Mouse (Mus musculus) limb, embryonic 13.5 days (tissue): Measurements from ENCODE around the gene Bckdhb. TPM values are rescaled to one million over a fixed set of nuclear protein-coding genes. Genes with fewer than 3 reads are reported as not detected.
"Not testable (repeated sequence)": the region's sequence is repeated elsewhere in the genome, so short reads cannot be mapped to it uniquely, and the experiment has no call there.

ENCODE experiments used
- ATAC-seq: fragments of 200-750 bp; cut with Nextera tagmentation; 2 replicates; pipeline ENCODE4 v1.8.0; 2017; ENCODE audit warnings: low read depth, moderate number of reproducible peaks, moderate TSS enrichment; ENCODE audit not compliant: low FRiP score
- H3K27ac ChIP-seq: fragments of 300-500 bp; sonication (generic); 2 replicates; pipeline ENCODE4 v1.5.1; 2015; ENCODE audit warnings: inconsistent platforms, mild to moderate bottlenecking, moderate library complexity
- H3K27me3 ChIP-seq: fragments of 300-500 bp; sonication (generic); 2 replicates; pipeline ENCODE4 v1.6.1; 2015; ENCODE audit warnings: mild to moderate bottlenecking, inconsistent platforms
- H3K36me3 ChIP-seq: fragments of 300-500 bp; sonication (generic); 2 replicates; pipeline ENCODE4 v1.6.1; 2015; ENCODE audit warnings: inconsistent platforms, mild to moderate bottlenecking, moderate library complexity
- H3K4me1 ChIP-seq: fragments of 300-500 bp; sonication (generic); 2 replicates; pipeline ENCODE4 v1.6.1; 2015; ENCODE audit warnings: inconsistent platforms
- H3K4me2 ChIP-seq: fragments of 300-500 bp; sonication (generic); replicated peaks from 2 replicates; pipeline ENCODE4 v1.6.1; 2015; ENCODE audit warnings: inconsistent platforms, mild to moderate bottlenecking, moderate library complexity
- H3K4me3 ChIP-seq: fragments of 300-500 bp; sonication (generic); 2 replicates; pipeline ENCODE4 v1.5.1; 2015; ENCODE audit warnings: moderate library complexity, mild to moderate bottlenecking, inconsistent platforms
- H3K9ac ChIP-seq: fragments of 300-500 bp; sonication (generic); 2 replicates; pipeline ENCODE4 v1.6.1; 2015; ENCODE audit warnings: mild to moderate bottlenecking, inconsistent platforms
- H3K9me3 ChIP-seq: fragments of 300-500 bp; sonication (generic); 2 replicates; pipeline ENCODE4 v1.6.1; 2016; ENCODE audit warnings: inconsistent platforms
- WGBS: fragments of 180-500 bp; shearing (Covaris S2); methylation state at CpG from one replicate; pipeline ENCODE4 v1.1.7; 2015; 5-methylcytosine and 5-hydroxymethylcytosine counted together
- polyA plus RNA-seq: library from polyadenylated mRNA; unstranded; fragments of >200 nt; fragmentation: Nextera tagmentation; extraction: Ambion mirVana; gene quantifications from 2 replicates; pipeline ENCODE4 v1.2.1, GENCODE M21; 2015

Bckdhb gene
- polyA plus RNA-seq, 1 experiment from 2014 or later = 53.4 TPM

DNA sequence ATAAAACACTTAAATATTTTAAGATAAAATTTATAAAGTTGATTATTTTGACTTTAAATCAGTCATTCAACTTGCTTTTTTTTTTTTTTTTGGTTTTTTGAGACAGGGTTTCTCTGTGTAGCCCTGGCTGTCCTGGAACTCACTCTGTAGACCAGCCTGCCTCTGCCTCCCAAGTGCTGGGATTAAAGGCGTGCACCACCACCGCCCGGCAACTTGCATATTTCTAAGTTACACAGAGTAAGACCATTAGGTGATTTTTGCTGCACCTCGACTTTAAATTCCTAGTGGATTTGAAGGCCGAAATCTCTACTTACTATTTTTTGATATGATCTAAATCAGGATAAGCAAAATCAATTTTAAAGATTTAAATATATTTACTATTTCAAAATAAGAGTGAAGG is 589 bp upstream of the Bckdhb start:
- Histone ChIP-seq H3K4me3 (peak overlapping the region; percentile 68), H3K27me3 (no peaks in the 10 kb centered on the region), H3K4me1 (peaks cover 8% of the 10 kb centered on the region; the same call in 1 of the 2 replicates), H3K4me2 (peak overlapping the region; percentile 75), H3K36me3 (no peaks in the 10 kb centered on the region), H3K9me3 (no peaks in the 10 kb centered on the region), H3K27ac (no peak overlapping the region), H3K9ac (no peak overlapping the region)
- no peak for ATAC-seq
- 85% methylated on average over 5 of the region's 5 CpGs for WGBS

DNA sequence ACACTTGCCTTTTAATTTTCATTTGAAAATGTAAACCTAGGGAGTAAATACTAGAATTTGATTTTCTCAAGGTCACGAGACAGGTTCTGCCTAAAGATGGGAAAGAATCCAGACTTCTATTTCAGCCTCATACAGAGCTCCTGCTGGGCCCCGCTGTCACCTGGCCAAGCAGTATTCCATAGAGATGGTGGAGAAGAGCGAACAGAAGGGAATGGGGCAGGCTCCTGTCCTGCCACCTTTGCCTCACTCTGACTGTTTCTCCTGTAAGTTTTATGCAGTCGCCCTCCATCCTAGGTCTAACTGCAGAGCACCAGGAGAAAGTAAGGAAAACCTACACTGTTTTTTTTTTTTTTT is 720 bp downstream of the Bckdhb start:
- Histone ChIP-seq H3K4me3 (peak overlapping the region; percentile 68), H3K4me2 (peak overlapping the region; percentile 75), H3K9me3 (no peaks in the 10 kb centered on the region), H3K27me3 (no peaks in the 10 kb centered on the region), H3K9ac (peak overlapping the region; percentile 78), H3K36me3 (no peaks in the 10 kb centered on the region), H3K27ac (no peak overlapping the region), H3K4me1 (peaks cover 8% of the 10 kb centered on the region; the same call in 1 of the 2 replicates)
- ATAC-seq = no peak
- 63% methylated on average over 4 of the region's 4 CpGs for WGBS

DNA sequence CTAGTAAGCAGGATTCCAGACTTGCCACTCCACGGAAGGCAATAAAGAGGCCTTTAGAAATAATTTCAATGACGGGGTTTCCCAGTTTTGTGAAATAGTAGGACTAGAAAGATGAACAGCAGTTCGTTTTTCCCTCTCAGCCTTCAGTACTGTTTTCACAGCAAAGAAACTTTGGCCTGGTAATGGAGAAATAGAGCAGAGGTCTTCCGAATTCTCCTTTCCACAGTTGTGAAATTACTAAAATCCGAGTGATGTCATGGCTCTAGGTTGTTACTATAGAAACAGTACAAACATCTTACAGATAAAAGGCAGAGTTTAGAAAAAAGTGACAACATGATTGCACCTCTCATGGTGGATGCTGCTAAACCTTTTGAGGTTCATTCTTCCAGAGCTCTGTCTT is 1.4 kb downstream of the Bckdhb start:
- ATAC-seq = no peak
- H3K36me3 ChIP-seq = no peaks in the 10 kb centered on the region
- WGBS = 86% methylated on average over 5 of the region's 5 CpGs
- H3K27ac ChIP-seq = no peak overlapping the region
- H3K9me3 ChIP-seq = no peaks in the 10 kb centered on the region
- H3K4me3 ChIP-seq = no peak overlapping the region
- H3K4me2 ChIP-seq = no peak overlapping the region
- no peak overlapping the region for H3K9ac ChIP-seq
- H3K4me1 ChIP-seq = peaks cover 8% of the 10 kb centered on the region; the same call in 1 of the 2 replicates
- H3K27me3 ChIP-seq = no peaks in the 10 kb centered on the region

DNA sequence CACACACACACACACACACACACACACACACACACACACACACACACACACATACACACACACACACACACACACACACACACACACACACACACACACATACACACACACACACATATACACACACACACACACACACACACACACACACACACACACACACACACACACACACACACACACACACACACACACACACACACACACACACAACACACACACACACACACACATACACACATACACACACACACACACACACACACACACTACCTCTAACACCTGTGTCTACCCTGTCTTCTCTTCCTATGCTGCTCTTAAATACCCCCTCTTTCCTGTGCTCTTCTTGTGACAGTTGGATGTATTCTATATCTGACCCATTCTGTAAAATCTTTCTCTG is 14.6 kb downstream of the Bckdhb start:
- H3K9ac ChIP-seq, H3K9me3 ChIP-seq, ATAC-seq, H3K27me3 ChIP-seq, H3K27ac ChIP-seq, H3K4me3 ChIP-seq, H3K4me2 ChIP-seq, H3K36me3 ChIP-seq: not testable (repeated sequence)
- H3K4me1 ChIP-seq = 0 out of 2 replicates have a peak, but pooled peaks cover 13% of the 10 kb centered on the region

DNA sequence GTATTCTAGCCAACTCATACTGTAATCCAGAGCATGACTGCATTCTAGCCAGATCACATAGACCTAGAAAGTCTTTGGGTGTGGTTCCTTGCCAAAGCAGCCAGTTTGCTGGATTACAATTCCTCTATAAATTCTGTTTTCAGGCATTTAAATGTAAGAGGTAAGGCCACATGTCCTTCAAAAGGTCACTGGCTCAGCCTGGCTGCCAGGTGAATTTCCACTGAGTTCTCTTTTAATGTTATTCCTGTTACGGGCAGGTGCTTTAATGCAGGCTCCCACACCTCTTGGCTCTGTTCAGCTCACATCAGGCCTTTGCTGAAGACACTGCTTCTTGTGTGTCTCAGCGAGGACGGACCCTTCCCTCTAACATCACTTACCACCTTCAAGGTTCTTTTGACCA is 15.1 kb downstream of the Bckdhb start:
- ATAC-seq = no peak
- H3K4me1 ChIP-seq = 0 out of 2 replicates have a peak, but pooled peaks cover 13% of the 10 kb centered on the region
- H3K4me2 ChIP-seq = no peak overlapping the region
- H3K27me3 ChIP-seq = no peaks in the 10 kb centered on the region
- H3K4me3 ChIP-seq = no peak overlapping the region
- 0 out of 2 replicates have a peak, but pooled peaks cover 6% of the 10 kb centered on the region for H3K9me3 ChIP-seq
- no peak overlapping the region for H3K27ac ChIP-seq
- H3K36me3 ChIP-seq = peaks cover 4% of the 10 kb centered on the region; the same call in 1 of the 2 replicates
- no peak overlapping the region for H3K9ac ChIP-seq
- 86% methylated on average over 3 of the region's 3 CpGs for WGBS

DNA sequence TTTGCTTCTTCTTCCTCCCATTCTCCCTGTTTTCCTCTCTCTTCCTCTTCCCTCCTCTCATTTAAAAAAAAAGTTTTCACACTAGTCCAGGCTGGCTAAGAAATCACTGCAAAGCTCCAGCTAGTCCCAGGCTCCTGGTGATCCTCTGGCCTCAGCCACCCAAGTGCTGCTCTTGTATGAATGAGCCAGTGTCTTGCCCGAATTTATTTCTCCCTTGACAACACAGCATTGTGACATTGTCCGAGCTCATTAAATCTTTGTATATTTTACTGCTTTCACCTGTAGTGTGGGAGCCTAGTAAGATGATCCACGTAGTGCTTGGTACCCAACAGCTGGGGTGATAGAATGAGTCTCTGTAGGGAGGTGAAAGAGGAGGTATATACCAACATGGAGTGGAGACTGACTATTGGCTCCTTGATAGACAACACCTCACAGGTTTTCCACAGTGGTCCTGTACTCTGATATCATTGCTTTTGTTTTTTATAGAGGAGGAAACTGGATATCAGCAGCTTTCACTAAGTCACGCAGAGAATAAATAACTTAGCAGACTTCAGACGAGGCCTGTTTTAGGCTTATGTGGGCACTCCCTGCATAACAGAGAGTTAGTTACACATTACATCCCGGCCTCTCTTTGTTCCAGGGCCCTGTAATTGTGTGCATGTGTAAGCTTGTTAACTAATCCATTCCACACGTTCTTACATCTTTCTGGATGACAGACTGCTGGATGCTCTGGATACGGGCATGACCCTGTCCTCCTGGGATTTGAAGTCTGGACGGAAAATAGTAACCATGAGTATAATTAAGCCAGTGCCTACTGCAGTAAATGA is 15.8 kb downstream of the Bckdhb start:
- H3K9ac ChIP-seq = no peak overlapping the region
- no peak overlapping the region for H3K4me2 ChIP-seq
- WGBS = 32% methylated on average over 9 of the region's 9 CpGs
- no peak overlapping the region for H3K4me3 ChIP-seq
- ATAC-seq = no peak; the same call in 1 of the 2 replicates
- 0 out of 2 replicates have a peak, but pooled peaks cover 6% of the 10 kb centered on the region for H3K9me3 ChIP-seq
- no peaks in the 10 kb centered on the region for H3K27me3 ChIP-seq
- no peak overlapping the region for H3K27ac ChIP-seq
- peaks cover 4% of the 10 kb centered on the region; the same call in 1 of the 2 replicates for H3K36me3 ChIP-seq
- H3K4me1 ChIP-seq = 0 out of 2 replicates have a peak, but pooled peaks cover 13% of the 10 kb centered on the region

DNA sequence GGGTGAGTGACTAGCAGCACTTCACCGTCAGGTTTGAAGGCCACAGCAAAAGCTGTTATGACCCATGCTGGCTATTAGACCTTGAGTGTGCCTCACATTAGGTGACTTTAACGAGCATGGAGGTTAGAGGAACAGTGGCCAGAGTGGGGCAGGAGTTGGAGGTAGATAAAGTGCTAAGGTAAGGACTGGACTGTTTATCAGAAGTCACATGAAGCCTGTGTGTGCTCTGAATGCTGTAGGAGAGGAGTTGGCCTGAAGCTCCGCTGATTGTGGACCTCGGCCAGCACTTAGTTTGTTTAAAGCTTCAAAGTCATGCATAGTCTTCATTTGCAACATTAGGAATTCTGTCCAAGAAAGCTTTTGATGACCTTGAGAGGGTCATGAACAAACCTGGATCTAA is 26.4 kb downstream of the Bckdhb start:
- no peak for ATAC-seq
- no peak overlapping the region for H3K9ac ChIP-seq
- H3K27ac ChIP-seq = no peak overlapping the region
- H3K27me3 ChIP-seq = no peaks in the 10 kb centered on the region
- 75% methylated on average over 4 of the region's 4 CpGs for WGBS
- H3K4me3 ChIP-seq = no peak overlapping the region
- H3K36me3 ChIP-seq = peaks cover 10% of the 10 kb centered on the region; the same call in 1 of the 2 replicates
- H3K9me3 ChIP-seq = no peaks in the 10 kb centered on the region
- H3K4me1 ChIP-seq = no peaks in the 10 kb centered on the region
- no peak overlapping the region for H3K4me2 ChIP-seq

DNA sequence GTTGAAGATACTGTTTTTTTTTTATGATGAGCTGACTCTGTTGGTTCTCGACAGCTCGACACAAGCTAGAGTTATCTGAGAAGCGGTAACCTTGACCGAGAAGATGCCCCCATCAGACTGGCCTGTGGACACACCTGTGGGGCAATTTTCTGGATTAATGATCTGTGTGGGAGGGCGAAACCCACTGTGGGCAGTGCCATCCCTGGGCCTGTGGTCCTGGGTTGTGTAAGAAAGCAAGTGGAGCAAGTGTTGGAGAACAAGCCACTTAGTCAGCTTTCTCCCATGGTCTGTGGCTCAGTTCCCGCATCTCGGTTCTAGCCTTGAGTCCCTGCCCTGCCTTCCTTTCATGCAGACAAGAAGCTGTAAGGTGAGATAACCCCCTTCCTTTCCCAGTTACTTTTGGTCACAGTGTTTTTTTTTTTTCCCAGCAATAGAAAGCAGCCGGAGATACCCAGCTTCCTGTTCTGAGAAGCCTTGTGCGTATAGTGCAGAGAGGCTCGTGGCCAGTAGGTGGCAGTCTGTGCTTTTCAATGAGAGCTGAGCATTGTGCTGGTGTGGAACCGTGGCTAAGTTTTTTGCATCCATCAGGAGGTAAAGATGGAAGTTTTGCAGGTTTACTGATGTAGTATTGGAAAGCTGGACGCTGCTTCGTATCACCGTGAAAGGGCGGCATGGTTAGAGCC is 31.8 kb downstream of the Bckdhb start:
- Histone ChIP-seq H3K4me3 (no peak overlapping the region), H3K27me3 (0 out of 2 replicates have a peak, but pooled peaks cover 2% of the 10 kb centered on the region), H3K27ac (no peak overlapping the region), H3K9me3 (no peaks in the 10 kb centered on the region), H3K4me1 (no peaks in the 10 kb centered on the region), H3K36me3 (peaks cover 10% of the 10 kb centered on the region; the same call in 1 of the 2 replicates), H3K4me2 (no peak overlapping the region), H3K9ac (0 out of 2 replicates have a peak overlapping the region, but pooled peaks have one; percentile 31)
- peak; percentile 85 for ATAC-seq
- WGBS = 56% methylated on average over 15 of the region's 15 CpGs

DNA sequence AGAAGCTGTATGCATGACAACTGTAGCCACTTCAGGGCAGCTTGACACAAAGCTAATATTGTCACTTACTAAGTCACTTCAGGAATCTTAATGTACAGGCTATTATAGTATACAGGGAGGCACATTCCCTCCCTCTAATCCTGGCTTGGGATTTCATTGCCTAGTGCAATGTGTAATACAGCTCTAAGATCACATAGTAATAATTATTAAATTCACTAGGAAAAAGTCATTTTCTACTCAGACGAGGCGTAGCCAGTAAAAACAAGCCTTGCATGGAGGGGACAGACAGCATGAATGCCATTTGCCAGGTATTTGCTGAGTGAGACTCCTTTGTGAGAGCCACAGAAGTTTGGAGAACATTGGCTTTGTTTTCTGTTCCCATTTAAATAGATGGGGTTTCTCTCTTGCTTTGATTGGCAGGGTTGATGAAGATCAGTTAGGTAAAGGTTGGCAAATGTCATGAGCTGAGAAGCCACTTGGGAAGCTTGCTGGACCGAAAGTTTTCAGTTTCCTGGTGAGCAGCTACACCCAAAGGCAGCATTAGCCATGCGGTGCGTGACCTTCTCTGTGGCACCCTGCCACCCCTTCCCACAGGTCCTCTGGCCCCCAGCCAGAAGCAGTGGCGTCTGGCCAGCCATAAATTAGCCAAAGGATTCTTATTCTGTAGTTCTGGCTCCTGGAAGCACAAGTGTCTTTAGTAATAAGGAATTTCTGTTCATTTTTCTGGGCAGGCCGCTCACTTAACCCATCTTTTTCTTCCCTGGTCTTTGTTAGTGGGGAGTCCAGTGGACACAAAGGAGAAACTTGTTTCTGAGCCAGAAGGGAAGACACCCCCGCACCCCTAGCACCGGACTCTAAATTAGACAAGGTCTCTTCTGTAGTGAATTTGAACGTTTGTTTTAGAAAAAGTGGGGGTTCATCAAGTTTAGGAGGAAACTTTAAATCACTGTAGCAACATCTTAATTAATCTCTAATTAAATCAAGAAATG is 37.4 kb downstream of the Bckdhb start:
- H3K4me1 ChIP-seq = peaks cover 8% of the 10 kb centered on the region
- H3K9ac ChIP-seq = no peak overlapping the region
- H3K27ac ChIP-seq = no peak overlapping the region; the same call in 1 of the 2 replicates
- H3K36me3 ChIP-seq = peaks cover 2% of the 10 kb centered on the region; the same call in 1 of the 2 replicates
- no peaks in the 10 kb centered on the region for H3K9me3 ChIP-seq
- no peak overlapping the region for H3K4me3 ChIP-seq
- 64% methylated on average over 10 of the region's 10 CpGs for WGBS
- peak; percentile 67 for ATAC-seq
- H3K4me2 ChIP-seq = no peak overlapping the region
- H3K27me3 ChIP-seq = 0 out of 2 replicates have a peak, but pooled peaks cover 2% of the 10 kb centered on the region

DNA sequence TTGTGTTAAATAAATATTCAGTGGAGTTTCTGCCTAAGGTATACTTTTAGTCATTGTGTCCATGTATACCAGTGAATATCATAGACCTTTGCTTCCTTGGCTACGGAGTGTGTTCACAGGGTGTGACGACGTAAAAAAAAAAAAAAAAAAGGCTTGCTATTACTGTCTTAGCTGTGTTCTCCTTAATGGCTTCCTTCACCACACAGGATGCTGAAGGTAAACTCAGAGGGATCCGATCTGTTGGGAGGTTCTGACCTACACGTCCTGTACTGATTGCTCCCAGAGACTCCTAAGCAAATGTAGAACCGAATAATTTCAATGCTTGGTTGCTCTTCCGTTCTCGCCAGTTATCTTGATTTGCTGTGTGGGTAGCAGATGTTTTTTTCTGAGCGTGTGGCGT is 38.4 kb downstream of the Bckdhb start:
- Histone ChIP-seq H3K9ac (no peak overlapping the region), H3K9me3 (no peaks in the 10 kb centered on the region), H3K27ac (no peak overlapping the region), H3K4me1 (peaks cover 8% of the 10 kb centered on the region), H3K36me3 (peaks cover 2% of the 10 kb centered on the region; the same call in 1 of the 2 replicates), H3K4me2 (no peak overlapping the region), H3K4me3 (no peak overlapping the region), H3K27me3 (0 out of 2 replicates have a peak, but pooled peaks cover 2% of the 10 kb centered on the region)
- ATAC-seq = no peak
- 89% methylated on average over 10 of the region's 10 CpGs for WGBS

DNA sequence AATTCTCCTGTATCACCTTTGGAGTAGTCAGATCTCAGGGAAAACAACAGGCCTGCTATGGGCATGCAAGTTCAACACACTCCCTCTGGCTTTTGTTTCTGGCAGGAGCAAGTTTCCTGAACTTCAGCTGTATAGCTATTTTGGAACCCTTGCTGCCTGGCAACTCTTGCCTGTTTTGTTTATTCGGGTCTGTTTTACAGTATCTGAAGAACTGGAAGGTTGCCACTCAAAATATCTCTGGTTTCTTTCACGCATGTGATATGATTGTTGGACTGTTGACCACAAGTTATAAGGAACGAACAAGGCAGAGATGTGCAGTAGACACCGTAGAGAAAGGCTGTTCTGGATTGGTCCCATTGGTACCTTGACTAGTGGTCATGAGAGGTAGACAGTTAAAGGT is 39.4 kb downstream of the Bckdhb start:
- peaks cover 2% of the 10 kb centered on the region; the same call in 1 of the 2 replicates for H3K36me3 ChIP-seq
- no peak overlapping the region for H3K9ac ChIP-seq
- H3K27me3 ChIP-seq = no peaks in the 10 kb centered on the region
- H3K4me1 ChIP-seq = peaks cover 11% of the 10 kb centered on the region
- no peak overlapping the region for H3K27ac ChIP-seq
- no peaks in the 10 kb centered on the region for H3K9me3 ChIP-seq
- 84% methylated on average over 4 of the region's 4 CpGs for WGBS
- H3K4me3 ChIP-seq = no peak overlapping the region
- ATAC-seq = no peak
- H3K4me2 ChIP-seq = no peak overlapping the region
